Mouse (Mus musculus) cortical plate, adult 2 months (tissue): ENCODE results near the gene Dolk.

Experiments
- CTCF ChIP-seq: fragments of 200-500 bp; IDR thresholded peaks from 2 replicates; pipeline ENCODE4 v1.5.1; 2011; ENCODE audit warnings: mild to moderate bottlenecking, control low read depth, low read length; ENCODE audit not compliant: insufficient read depth; ENCODE audit errors: extremely low read depth
- POLR2A ChIP-seq: fragments of 200-500 bp; IDR thresholded peaks from 2 replicates; pipeline ENCODE4 v1.6.1; 2011; ENCODE audit warnings: mild to moderate bottlenecking, low read length, control low read depth; ENCODE audit not compliant: insufficient read depth; ENCODE audit errors: extremely low read depth

DNA sequence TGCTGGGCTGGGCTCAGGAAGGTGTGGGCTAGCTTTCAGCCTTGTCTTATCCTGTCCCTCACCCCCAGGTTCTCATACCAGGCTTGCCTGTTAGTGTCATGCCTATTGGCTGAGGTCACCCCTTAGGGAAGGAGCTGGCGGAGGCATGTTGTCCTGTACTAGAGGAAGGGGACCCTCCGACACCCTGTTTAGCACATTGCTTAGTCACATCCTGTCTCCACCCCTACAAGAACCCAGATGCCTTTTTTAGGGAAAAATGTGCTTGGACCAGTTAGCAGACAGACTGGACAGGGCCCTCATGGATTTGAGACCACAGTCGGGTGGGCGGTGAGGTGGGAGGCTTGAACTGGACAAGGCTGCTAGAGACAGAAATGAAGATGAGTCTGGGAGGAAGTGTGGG is 27.5 kb downstream of the Dolk start:
- TF ChIP-seq CTCF (no peak), POLR2A (no peak)
